Mouse (Mus musculus) retina, embryonic 14.5 days (tissue): ENCODE measurements around the gene Gm29797.

Experiments used
- DNase-seq: peaks from one replicate; pipeline ENCODE4 v3.0.0-alpha.2; 2015; ENCODE audit warnings: low spot score

Gene Gm29797

DNA sequence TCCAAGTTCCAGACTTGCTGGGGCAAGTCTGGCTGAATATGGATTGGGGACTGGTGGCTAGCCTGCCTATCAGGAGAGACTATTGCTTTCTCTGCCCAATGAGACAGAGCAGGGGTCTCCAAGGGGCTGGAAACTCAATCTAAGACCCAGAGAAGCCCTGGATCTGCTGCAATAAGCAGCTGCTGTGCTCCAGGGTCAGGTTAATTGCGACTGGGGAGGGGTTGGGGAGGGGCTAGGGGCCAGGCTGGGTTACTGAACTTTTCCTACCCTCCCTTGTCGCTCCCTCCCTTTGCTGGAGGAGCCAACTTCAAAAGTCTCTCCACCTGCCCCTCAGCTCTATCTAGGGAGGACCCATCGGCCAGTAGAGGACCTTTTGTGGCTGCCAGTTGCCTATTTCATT is at the start of gene Gm29797:
Gene Gm29797, plus strand, starts transcription at position 301 of the 400 bp plus-strand sequence.
- DNase-seq, result no peak

DNA sequence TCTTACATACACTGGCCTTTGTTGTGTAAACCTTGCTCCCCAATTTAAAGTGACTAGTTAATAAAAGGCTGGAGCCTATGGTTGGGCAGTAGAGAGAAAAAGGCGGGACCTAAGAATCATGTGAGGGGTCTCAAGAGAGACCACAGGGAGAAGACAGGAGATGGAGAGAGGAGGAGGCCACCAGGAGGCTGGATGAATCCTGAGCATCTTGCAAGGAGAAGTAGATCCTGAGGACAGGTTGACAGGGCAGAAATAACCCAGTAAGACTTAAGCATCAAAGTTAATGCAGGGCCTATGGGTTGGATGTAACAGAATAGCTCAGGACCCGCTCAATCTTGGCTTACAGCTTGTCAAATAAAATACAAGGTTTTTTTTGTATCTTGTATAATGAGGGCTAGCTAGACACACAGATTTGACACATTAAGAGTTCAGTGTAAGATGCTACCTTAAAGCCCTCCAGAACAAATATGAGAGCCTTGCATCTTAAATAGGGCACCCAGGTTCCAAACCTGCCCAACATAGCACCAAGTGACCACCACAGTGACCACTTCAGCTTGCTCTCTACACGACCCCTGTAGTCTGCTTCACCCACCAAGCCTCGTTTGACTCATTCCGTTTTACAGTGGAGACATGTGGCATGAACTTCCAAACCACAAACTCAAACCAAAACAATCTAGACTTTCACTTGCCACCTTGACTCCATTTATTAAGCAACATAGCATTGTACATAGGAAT is 37.9 kb upstream of the Gm29797 start:
- no peak for DNase-seq

DNA sequence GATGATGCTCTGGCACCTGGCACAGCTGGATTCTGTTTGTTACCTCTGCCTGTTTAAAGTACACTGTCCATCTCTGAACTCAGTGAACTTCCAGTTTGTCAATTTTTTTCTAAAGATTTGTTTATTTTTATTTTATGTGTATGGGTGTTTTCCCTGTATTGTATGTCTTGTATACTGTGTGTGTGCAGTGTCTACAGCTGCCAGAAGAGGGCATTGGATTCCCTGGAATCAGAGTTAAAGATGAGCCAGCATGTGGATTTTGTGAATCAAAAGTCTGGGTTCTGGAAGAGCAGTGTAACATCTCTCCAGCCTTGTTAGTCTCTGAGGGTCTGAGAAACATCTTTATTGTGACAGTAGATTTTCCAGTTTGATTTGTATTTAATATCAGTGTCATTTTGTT is 33.4 kb upstream of the Gm29797 start:
- DNase-seq, result peak; percentile 18

DNA sequence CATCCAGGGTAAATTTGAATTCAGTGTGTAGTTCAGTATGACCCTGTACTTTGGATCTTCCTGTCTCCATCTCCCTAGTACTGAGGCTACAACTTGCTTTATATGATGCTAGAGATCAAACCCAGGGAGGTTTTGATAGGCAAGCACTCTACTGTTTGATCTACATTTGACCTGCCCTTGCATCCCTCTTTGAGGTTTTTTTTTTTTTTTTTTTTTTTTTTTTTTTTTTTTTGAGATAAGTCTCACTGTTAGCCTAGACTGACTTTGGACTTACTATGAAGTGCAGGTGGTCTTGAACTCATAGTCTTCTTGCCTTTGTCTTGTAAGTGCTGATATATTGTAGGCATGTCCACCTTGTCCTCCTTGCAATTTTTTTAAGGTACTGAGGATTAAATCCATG is 28.4 kb upstream of the Gm29797 start:
- no peak for DNase-seq

DNA sequence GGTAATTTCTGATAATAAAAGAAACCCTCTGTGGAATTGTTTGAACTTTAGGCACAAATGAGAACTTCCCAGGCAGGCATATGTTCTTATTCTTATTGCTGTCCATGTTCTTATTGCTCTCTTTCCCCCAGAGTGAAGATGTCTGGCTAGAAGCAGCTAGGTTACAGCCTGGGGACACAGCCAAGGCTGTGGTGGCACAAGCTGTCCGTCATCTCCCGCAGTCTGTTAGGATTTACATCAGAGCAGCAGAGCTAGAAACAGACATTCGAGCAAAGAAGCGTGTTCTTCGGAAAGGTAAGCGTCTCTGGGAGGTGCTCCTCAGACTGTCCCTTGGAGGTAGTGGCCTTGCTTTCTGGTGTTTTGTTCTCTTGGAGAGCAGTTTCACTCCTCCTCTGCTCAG is 24.2 kb upstream of the Gm29797 start:
- no peak for DNase-seq

DNA sequence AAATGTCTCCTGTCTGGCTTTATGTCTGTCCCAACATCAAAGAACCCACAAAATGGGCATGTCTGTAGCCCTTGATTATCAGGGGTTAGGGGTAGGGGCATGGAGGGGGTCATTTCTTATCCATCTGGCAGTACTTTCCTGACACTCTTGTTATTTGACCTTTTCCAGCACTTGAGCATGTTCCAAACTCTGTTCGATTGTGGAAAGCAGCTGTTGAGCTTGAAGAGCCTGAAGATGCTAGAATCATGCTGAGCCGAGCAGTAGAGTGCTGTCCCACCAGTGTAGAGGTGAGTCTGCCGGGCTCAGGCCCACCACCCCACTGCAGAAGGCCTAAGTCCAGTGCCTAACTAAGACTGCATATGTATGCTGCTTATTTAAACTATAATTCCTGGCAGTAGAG is 21.0 kb upstream of the Gm29797 start:
- DNase-seq, result no peak

DNA sequence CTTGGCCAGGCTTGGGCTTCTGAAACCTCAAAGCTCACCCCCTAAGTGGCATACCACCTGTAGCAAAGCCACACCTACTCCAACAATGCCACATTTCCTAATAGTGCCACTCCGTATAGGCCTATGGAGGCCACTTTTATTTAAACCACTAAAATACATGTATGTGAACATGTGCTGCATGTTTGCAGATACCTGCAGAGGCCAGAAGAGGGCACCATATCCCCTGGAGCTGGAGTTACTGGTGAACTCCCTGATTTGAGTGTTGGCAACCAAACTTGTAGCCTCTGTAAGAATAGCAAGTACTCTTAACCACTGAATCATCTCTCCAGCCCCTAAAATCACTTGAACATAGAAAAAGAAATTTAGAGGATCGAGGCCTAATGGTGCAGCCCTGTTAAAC is 12.5 kb upstream of the Gm29797 start:
- peak; percentile 58 for DNase-seq

DNA sequence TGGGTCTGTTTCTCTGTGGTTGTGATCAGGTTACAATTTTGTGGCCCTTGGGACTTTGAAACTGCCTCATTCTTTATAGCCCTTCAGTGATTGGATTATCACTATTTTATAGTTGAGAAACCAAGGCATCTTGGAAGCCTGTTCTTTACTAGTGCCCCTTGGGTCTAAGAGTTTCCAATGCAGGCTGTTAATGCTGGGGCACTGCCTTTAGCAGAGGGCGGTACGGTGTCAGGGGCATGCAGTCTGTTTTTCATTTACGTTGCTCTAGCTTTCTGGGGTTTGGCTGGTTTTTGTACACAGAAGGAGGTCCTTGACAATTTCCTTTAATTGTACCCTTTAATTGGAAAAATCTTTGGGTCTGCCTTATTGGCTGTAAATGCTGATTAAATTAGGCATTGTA is 11.2 kb upstream of the Gm29797 start:
- no peak for DNase-seq

DNA sequence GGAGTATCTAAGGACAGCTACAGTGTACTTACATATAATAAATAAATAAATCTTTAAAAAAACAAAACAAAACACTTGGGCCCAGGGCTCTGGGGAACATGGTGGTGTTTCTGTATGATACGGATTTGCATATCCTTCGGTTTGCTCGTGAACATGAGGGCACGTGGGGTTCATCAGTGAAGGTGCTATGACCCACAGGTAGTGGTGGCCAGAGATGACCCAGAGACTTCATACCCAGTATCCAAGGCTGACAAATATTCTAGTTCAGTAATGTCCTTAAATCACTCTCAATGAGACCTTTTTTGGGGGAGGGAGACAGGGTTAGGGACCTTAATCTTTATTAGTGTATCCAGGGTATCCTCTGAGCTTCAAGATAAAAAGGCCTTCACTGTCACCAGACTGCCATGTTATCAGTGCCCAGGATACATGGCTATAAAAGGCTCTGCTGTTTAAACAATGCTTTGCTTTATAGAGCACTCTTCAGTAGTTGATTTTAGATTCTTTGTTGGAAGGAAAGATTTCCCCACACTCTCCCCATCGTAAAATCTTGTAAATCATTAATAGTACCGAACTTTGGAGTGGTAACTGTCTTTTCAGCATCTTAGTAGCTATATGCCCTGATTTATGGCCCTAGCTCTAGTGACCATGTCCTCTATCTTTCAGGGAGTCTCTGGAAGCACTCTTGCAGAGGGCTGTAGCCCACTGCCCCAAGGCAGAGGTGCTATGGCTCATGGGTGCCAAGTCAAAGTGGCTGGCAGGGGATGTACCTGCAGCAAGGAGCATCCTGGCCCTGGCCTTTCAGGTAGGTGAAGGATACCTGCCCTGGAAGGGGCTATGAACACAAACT is 10.0 kb upstream of the Gm29797 start:
- DNase-seq, result no peak

DNA sequence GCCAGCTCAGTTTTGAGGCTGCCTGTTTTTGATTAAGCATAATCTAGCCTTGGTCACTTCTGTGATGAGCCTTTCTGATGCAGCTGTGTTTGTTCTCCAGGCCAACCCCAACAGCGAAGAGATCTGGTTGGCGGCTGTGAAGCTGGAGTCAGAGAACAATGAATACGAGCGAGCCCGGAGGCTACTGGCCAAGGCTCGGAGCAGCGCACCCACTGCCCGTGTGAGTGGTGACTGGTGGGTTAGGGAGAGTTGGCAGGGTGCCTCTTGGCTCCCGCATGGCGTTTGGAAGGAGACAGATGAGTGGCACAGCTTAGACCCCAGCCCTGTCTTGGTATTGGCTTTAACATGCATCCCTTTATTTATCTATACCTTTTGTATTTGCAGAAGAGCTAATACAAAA is 7.9 kb upstream of the Gm29797 start:
- no peak for DNase-seq

DNA sequence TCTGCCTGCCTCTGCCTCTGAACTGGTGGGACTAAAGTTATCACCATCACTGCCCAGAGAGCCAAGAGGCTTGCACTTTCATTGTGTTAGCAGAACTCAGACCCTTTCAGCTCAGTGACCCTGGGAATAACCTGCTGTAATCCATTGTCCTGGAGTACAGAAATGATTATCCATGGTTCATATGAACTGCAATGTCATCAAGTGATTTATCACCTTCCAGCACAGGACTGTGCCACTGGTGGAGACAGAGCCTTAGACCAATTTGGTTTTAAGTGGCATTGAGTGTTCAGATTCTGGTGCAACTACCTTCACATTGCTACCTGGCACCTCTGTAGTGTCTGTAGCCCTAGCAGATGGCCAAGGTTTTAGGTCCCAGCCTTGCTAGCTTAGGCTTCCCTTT is 3.8 kb upstream of the Gm29797 start:
- DNase-seq, result no peak

DNA sequence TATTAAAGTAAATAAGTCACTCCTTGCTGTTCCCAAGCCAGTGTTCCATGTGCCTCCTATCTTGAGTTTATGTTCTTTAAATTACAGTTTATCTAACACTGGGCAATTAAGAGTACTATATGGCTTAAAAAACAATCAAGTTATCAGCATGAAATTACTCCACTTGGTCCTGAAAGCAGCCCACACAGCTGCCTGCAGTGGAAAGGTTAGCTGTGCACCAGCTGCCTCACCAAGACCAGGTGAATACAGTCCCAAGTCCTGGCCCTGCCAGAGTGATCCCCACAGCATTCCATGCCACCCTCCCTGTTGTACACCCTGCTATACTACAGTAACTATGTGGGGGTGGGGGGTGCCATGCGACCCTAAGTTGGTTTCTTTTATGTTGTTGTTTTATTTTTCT is 3.3 kb upstream of the Gm29797 start:
- no peak for DNase-seq

DNA sequence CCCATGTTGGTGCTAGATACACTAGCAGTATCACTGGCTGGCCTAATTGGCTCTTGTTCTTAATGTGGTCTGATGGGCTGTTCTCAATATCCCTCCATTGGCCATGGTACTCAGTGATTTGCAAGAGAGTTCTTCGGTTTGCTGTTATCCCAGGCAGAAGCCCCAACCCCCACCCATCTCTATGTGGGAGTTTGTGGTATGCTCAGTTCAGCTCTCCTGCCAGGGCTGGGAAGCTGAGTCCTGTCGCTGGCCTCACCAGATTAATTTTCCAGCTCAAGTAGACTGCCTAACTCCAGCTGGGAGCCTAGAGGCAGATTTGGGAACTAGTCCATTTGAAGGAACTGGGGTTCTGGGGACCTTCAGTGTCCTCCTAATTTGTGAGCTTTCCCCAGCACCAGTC is 607 bp downstream of the Gm29797 start:
- no peak for DNase-seq

DNA sequence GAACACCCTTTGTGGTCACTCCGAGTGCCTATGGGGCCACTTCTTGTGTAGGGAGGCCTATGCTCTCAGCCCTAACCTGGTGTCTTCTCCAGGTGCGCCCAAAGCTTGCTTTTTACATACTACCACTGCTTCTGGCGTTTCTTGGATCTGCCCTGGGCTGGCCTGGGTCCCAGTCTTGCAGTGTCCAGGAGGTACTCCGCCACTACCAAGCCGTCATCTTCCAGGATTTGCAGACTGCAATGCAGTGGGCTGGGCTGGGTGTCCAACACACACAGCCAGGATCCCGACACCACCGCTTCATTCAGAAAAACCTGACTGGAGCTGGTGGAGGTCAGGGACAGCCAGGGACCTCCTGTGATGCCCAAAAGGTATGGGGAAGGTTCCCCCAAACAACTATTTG is 1.7 kb downstream of the Gm29797 start:
- no peak for DNase-seq

DNA sequence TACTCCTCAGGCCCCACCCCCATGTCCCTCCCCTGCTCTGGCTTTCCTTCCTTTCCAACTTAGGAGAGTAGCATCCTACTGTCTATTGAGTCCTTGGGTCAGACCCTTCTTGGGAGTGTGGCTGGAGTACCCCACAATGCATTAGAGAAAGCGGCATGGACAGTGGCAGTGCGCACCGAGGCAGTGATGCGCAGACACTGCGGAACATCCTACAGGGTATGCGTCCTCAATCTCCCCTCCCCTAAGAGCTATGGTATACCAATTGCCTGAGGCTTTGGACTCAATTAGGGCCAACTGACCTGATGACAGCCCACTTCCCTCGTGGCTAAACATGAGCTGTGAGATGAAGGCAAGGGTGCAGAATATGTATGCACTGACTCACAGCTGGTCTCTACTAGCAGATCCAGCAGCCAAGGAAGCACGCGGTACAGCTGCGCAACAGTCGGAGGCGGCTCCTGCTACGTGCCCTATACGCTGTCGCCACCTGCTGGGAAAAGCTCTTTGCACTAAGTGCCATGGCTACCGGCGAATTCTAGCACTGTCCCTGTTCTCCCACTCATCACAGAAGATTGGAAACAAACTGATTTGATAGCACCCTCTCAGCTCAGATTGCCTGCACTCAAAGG is 2.2 kb downstream of the Gm29797 start:
- DNase-seq, result peak; percentile 60

DNA sequence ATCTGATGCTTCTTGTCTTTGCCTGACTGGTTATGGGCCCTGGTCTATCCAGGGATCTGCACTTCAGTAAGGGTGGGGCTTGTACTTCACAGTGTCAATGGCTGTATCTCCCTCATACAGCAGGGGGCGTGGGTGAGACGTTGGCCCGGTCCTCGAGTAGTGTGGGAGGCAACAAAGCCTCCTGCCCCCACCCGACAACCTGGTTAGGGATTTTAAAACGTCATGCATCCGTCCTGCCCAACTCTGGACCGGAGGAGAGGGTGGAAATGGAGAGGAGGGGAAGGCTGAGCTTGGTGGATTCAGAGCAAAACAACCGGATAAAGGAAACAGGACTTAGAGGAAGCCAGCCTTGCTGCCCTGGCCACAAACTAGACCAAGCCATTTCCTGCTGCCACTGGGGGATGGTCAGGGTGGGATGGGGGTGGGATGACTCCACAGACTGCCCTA is 2.8 kb downstream of the Gm29797 start:
- DNase-seq, result peak; percentile 78

DNA sequence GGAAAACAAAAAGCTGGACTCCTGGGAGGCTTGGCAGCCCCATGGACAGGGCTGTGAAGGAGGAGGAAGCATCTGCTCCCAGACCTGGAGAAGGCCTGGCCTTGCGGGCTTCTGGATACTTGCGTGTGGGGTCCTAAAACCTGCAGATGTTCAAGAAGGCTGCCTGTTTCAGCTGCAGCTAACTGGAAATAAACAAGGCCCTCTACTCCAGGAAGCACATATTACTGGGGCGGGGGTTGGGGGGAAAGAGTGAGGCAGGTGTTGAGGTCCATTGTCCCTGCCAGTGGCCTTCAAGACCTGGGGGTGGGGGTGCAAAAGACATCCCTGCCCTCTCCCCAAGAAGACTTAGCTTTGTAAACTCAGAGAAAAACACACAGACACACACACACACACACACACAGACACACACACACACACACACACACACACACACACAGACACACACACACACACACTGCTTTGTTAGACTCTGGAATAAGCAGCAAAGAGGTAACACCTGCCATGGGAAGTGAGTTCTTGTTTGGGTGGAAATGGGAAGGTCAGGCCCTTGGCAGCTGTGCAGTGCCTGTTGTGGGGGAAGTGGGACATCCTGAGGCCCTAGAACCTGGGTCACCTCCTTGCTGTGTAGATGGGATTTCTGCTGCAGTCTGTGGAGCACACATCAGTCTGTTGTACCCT is 5.9 kb downstream of the Gm29797 start:
- no peak for DNase-seq

DNA sequence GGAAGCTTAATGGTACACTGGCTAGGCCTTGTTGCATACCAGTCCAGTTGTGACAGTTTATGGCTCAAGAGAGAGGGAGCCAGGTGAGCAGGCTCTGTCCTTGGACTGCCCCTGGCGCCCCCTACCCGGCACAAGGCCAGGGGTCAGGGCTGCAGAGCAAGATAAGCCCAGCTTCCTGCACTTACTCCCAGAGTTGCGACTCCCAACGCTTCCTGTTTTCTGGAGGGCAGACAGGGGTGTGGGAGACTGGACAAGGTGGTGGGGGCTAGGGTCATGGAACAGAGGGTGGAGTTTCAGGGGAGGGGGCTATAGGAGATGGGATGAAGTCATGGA is 6.4 kb downstream of the Gm29797 start:
- DNase-seq, result no peak

DNA sequence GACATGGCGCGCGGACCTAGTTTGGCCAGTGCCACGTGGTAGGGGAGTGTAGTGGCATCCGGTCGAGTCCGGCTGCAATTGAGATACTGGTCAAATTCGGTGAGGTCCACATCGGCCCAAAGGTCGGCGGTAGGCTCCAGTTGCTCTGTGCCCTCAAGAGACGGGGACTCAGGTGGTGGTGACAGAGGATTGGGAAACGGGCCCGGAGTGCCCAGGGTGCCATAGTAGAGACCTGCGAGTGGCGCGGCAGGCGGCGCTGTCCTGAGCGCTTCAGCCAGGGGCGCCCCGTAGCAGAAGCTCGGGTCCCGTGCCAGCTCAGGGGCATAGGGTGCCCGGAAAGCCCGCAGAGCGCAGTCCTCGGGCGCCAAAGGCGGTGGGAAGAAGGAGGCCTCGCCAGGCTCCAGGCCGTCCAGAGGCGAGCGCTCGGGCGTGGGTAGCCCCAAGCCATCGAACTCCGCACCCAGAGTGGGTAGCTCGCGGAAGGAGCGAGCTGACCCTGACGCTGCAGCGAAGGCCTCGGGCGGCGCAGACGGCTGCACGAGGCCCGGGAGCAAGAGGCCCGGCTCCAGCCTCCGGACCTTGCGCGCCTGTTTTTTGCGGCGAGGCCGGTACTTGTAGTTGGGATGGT is 13.6 kb downstream of the Gm29797 start:
- DNase-seq, result no peak

DNA sequence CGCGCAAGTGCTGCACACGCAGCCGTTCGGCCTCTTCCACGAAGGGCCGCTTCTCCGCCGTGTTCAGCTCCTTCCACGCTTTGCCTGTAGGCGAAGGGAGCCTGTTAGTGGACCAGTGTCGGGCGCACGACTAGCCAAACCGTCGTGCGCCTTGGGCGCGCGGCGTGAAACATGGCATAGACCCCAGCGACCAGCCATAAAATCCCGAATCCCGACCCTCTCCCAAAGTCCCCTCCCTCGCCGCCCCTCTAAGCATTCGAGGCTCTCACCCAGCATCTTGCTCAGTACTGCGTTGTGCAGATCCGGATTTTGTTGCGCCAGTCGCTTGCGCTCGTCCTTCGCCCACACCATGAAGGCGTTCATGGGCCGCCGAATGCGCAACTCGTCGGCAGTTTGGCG is 14.1 kb downstream of the Gm29797 start:
- DNase-seq, result no peak

DNA sequence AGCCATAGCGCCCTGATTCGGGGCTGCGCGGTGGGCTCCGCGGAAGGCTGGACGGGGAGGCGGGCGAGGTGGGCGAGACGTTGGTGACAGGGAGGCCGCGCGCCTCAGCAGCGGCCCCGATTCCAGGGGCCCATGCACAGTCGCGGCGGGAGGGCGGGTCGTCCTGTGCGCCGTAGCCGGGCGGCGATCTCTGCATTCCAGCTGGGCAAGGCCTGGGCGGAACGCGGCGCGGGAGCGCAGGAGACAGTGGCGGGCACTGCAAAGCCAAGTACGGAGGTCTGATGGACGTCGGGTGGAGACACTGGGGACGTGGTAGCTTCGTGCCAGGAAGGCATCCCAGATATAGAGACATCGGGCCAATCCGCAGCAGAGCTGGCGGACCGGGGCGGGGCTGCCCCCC is 14.5 kb downstream of the Gm29797 start, which contains the start of gene Sox18:
Gene Sox18, minus strand, starts transcription at position 315 of the 400 bp plus-strand sequence.
- DNase-seq, result no peak

DNA sequence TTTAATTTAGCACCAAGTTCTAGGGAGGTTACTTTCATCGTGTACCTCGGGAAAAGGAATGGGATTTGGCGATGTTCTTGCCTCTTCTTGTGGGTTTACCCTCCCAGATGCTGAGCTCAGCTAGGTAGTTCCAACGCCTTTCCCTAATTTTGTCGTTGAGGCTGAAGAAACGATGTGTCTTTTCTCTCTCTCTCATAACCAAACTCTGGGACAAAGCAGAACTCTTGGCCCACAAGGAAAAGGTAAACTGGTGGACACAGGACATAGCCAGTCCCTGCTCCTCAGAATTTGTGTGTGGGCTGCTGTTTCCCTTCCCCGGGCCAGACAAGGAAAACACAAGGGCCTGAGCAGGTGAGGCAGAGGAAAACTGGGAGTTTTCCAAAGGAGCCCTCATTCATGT is 15.2 kb downstream of the Gm29797 start:
- no peak for DNase-seq
